In genomic region chr10:96881212-96881611, GRCm38 (mm10) we compare ENCODE assay signal across 10 mouse cellular contexts.
"Had no signal": no experiment of that assay in that cellular context is flagged by ENCODE, and none has a peak within 500 bp of the region (broad histone marks: within the 10 kb centered on the region; RNA-seq: fewer than 3 reads in every experiment).

No protein-coding gene starts in this region.

- H3K9ac ChIP-seq: limb, embryonic 13.5 days; liver, embryonic 14.5 days; neural tube, embryonic 13.5 days had no signal

- DNase-seq: kidney, postnatal 14 days; left cerebral cortex, postnatal 4 days; lung, adult 18-20 months; retina, postnatal 1 day; spleen, adult 18-20 months; thymus, adult 18-20 months; thymus, postnatal 14 days had no signal

- H3K27me3 ChIP-seq: limb, embryonic 13.5 days; neural tube, embryonic 13.5 days had no signal

- H3K27ac ChIP-seq: limb, embryonic 13.5 days; liver, embryonic 14.5 days; neural tube, embryonic 13.5 days had no signal

- H3K9me3 ChIP-seq: limb, embryonic 13.5 days had no signal

- H3K4me1 ChIP-seq: neural tube, embryonic 13.5 days had no signal

- H3K4me3 ChIP-seq: limb, embryonic 13.5 days; neural tube, embryonic 13.5 days had no signal

- H3K4me2 ChIP-seq: limb, embryonic 13.5 days; neural tube, embryonic 13.5 days had no signal

- H3K36me3 ChIP-seq: limb, embryonic 13.5 days; neural tube, embryonic 13.5 days had no signal
